Mouse (Mus musculus): ENCODE measurements at regions not wholly inside any gene's neighbourhood (a gene's known extent, or its start where the extent isn't known, plus 50 kb on each side); places are given as distances from the start of the nearest gene placed in this dataset. TPM values are rescaled to one million over a fixed set of nuclear protein-coding genes. Genes with fewer than 3 reads are reported as not detected.
"Not testable (repeated sequence)": the region's sequence is repeated elsewhere in the genome, so short reads cannot be mapped to it uniquely, and the experiment has no call there.

DNA sequence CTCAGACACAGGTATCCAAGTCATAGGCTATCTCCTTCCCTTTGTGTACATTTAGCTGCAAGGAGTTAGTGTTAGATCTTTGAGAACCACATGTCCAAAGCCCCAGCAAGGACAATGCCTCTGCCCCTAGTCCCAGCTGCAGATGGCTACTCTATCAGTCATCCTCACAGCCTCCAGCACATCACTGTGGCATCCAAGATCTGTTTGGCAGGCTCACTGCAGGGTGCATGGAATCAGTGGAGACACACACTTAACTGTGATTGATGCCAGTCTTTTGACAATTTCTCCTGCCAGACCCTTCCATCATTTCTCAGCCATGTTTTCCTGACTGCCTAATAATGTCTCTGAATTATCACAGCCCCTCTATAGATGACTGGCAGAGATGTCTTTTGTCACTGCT lies 121.0 kb upstream of the Pcsk5 start:
- Histone ChIP-seq H3K4me1 (ENCODE audit: control insufficient read depth, insufficient read depth, low read length) (no peaks in the 10 kb centered on the region), H3K9ac (ENCODE audit: low read length) (no peak overlapping the region), H3K4me2 (no peak overlapping the region), H3K4me3 (ENCODE audit: low read depth, low read length) (no peak overlapping the region), H3K9me3 (ENCODE audit: control insufficient read depth, low read length) (no peaks in the 10 kb centered on the region), H3K36me3 (ENCODE audit: control insufficient read depth, insufficient read depth, low read length) (no peaks in the 10 kb centered on the region), H3K27me3 (ENCODE audit: control insufficient read depth, insufficient read depth, low read length) (no peaks in the 10 kb centered on the region), H3K27ac (ENCODE audit: low read depth, low read length) (no peak overlapping the region)
- ATAC-seq (ENCODE audit: low FRiP score) (no peak), DNase-seq (ENCODE audit: low spot score, missing footprints) (no peak)

DNA sequence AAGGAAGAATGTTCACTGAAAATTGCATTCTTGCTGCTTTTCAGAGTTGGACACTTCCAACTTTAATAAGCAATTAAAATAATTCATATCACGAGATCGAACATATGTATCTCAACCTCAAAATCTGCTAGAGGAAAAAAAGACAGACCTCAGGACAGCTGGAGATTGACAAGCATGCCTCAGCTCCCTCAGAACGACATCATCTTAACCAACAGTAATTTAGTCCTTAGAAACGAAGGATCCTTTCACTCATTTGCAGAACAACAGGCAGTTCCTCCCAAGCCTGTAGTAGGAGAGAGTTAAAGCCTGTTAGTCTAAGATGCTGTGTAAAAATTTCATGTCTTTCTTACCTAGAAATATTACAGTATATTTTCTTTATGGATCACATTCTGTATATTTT lies 95.2 kb upstream of the Pcsk5 start:
- Histone ChIP-seq H3K4me1 (ENCODE audit: control insufficient read depth, insufficient read depth, low read length) (no peaks in the 10 kb centered on the region), H3K9ac (ENCODE audit: low read length) (no peak overlapping the region), H3K36me3 (ENCODE audit: control insufficient read depth, insufficient read depth, low read length) (no peaks in the 10 kb centered on the region), H3K9me3 (ENCODE audit: control insufficient read depth, low read length) (no peaks in the 10 kb centered on the region), H3K4me3 (ENCODE audit: low read depth, low read length) (no peak overlapping the region), H3K27me3 (ENCODE audit: control insufficient read depth, insufficient read depth, low read length) (no peaks in the 10 kb centered on the region), H3K27ac (ENCODE audit: low read depth, low read length) (no peak overlapping the region), H3K4me2 (no peak overlapping the region)
- no peak for ATAC-seq (ENCODE audit: low FRiP score)
- no peak for DNase-seq (ENCODE audit: low spot score, missing footprints)
- WGBS: 73% methylated on average over 4 of the region's 4 CpGs

DNA sequence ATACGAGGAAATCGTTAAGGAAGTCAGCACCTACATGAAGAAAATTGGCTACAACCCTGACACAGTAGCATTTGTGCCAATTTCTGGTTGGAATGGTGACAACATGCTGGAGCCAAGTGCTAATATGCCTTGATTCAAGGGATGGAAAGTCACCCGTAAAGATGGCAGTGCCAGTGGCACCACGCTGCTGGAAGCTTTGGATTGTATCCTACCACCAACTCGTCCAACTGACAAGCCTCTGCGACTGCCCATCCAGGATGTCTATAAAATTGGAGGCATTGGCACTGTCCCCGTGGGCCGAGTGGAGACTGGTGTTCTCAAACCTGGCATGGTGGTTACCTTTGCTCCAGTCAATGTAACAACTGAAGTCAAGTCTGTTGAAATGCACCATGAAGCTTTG lies 89.7 kb upstream of the Pcsk5 start:
- H3K27me3 ChIP-seq (ENCODE audit: control insufficient read depth, insufficient read depth, low read length); H3K9me3 ChIP-seq (ENCODE audit: control insufficient read depth, low read length); DNase-seq (ENCODE audit: low spot score, missing footprints); H3K9ac ChIP-seq (ENCODE audit: low read length); H3K4me1 ChIP-seq (ENCODE audit: control insufficient read depth, insufficient read depth, low read length); H3K4me3 ChIP-seq (ENCODE audit: low read depth, low read length); H3K27ac ChIP-seq (ENCODE audit: low read depth, low read length); ATAC-seq (ENCODE audit: low FRiP score); H3K36me3 ChIP-seq (ENCODE audit: control insufficient read depth, insufficient read depth, low read length); H3K4me2 ChIP-seq: not testable (repeated sequence)
- WGBS: 94% methylated on average over 8 of the region's 8 CpGs

DNA sequence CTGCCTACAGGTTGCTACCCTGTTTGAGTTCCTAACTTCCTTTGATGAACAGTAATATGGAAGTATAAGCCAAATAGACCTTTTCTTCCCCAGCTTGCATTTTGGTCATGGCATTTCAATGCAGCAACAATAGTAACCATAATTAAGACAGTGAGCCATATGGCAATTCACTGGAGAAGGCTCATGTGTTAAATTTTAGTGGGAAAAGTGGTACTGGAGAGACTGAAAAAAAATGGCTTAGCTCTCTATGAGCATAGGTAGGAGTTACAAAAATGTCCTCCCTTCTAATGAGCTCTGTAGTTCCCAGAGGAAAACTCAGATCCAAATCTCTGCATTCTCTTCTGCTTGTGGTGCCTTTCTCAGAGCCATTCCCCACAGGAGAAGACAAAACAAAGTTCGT lies 70.1 kb upstream of the Pcsk5 start:
- Histone ChIP-seq H3K27me3 (ENCODE audit: control insufficient read depth, insufficient read depth, low read length) (no peaks in the 10 kb centered on the region), H3K4me3 (ENCODE audit: low read depth, low read length) (no peak overlapping the region), H3K4me1 (ENCODE audit: control insufficient read depth, insufficient read depth, low read length) (no peaks in the 10 kb centered on the region), H3K27ac (ENCODE audit: low read depth, low read length) (no peak overlapping the region), H3K9me3 (ENCODE audit: control insufficient read depth, low read length) (no peaks in the 10 kb centered on the region), H3K36me3 (ENCODE audit: control insufficient read depth, insufficient read depth, low read length) (no peaks in the 10 kb centered on the region), H3K9ac (ENCODE audit: low read length) (no peak overlapping the region), H3K4me2 (no peak overlapping the region)
- DNase-seq (ENCODE audit: low spot score, missing footprints): no peak
- no peak for ATAC-seq (ENCODE audit: low FRiP score)
- WGBS: 74% methylated on average over 1 of the region's 1 CpGs

DNA sequence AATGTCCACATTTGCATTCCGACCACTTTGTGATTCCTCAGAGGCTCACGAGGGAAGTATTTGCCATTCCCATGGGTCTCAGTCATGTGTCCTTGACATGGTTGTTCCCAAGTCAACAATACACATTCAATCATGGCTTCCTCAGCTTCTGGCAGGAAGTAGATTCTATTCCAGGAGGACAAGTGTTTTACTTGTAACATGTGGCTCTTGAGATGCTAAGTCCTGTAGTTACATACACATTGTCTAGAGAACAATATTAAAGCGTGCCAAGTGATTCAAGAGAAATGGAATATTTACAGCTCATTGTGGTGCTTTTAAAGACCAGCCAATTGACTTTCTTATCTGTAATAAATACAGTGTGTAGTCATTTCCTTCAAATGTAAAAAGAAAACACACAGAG lies 66.7 kb upstream of the Pcsk5 start:
- no peaks in the 10 kb centered on the region for H3K4me1 ChIP-seq (ENCODE audit: control insufficient read depth, insufficient read depth, low read length)
- H3K36me3 ChIP-seq (ENCODE audit: control insufficient read depth, insufficient read depth, low read length): no peaks in the 10 kb centered on the region
- H3K27me3 ChIP-seq (ENCODE audit: control insufficient read depth, insufficient read depth, low read length): no peaks in the 10 kb centered on the region
- no peak overlapping the region for H3K9ac ChIP-seq (ENCODE audit: low read length)
- DNase-seq (ENCODE audit: low spot score, missing footprints) (no peak), ATAC-seq (ENCODE audit: low FRiP score) (no peak)
- H3K4me2 ChIP-seq: no peak overlapping the region
- WGBS: 87% methylated on average over 3 of the region's 3 CpGs
- no peak overlapping the region for H3K4me3 ChIP-seq (ENCODE audit: low read depth, low read length)
- no peak overlapping the region for H3K27ac ChIP-seq (ENCODE audit: low read depth, low read length)
- no peaks in the 10 kb centered on the region for H3K9me3 ChIP-seq (ENCODE audit: control insufficient read depth, low read length)

DNA sequence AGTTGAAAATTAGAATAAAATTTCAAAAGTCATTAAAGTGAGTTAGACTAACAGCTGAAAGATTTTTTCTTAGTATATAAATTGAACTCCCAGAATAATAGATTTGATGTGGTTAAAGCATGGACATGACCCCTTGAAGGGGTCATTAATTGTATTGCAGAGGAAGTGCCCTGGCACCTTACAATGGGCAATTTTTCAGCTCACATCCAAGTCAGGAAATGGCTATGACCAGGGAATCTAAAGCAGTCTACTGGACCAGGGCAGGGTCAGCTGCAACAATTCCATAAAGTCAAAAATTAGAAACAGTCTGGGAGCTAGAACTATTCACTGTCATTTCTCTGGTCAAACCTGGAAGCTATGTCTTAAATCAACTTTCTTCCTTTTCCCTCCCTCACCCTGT lies 55.2 kb upstream of the Pcsk5 start:
- H3K27ac ChIP-seq (ENCODE audit: low read depth, low read length): no peak overlapping the region
- no peak overlapping the region for H3K9ac ChIP-seq (ENCODE audit: low read length)
- no peak overlapping the region for H3K4me3 ChIP-seq (ENCODE audit: low read depth, low read length)
- no peaks in the 10 kb centered on the region for H3K9me3 ChIP-seq (ENCODE audit: control insufficient read depth, low read length)
- H3K4me1 ChIP-seq (ENCODE audit: control insufficient read depth, insufficient read depth, low read length): no peaks in the 10 kb centered on the region
- H3K36me3 ChIP-seq (ENCODE audit: control insufficient read depth, insufficient read depth, low read length): no peaks in the 10 kb centered on the region
- DNase-seq (ENCODE audit: low spot score, missing footprints) (no peak), ATAC-seq (ENCODE audit: low FRiP score) (no peak)
- H3K27me3 ChIP-seq (ENCODE audit: control insufficient read depth, insufficient read depth, low read length): no peaks in the 10 kb centered on the region
- H3K4me2 ChIP-seq: no peak overlapping the region

Small RNAs in the stretch of these regions (microRNA-seq; reads per million reads assigned to microRNA genes)
- not detected for gene Gm23061

All from midbrain, embryonic 11.5 days (tissue).